Mouse (Mus musculus) heart, postnatal 4 days (tissue): ENCODE data around the gene Parp3. TPM values are rescaled to one million over a fixed set of nuclear protein-coding genes. Genes with fewer than 3 reads are reported as not detected.

ENCODE experiments used
- DNase-seq: peaks from one replicate; pipeline ENCODE4 v3.0.0; 2021
- total RNA-seq, 2 experiments: library from RNA; stranded (reverse); gene quantifications; 2 replicates each; pipeline ENCODE4 v1.2.3; 2021

Gene Parp3
- total RNA-seq, 2 experiments from 2014 or later: 7.5 to 8.3 TPM

DNA sequence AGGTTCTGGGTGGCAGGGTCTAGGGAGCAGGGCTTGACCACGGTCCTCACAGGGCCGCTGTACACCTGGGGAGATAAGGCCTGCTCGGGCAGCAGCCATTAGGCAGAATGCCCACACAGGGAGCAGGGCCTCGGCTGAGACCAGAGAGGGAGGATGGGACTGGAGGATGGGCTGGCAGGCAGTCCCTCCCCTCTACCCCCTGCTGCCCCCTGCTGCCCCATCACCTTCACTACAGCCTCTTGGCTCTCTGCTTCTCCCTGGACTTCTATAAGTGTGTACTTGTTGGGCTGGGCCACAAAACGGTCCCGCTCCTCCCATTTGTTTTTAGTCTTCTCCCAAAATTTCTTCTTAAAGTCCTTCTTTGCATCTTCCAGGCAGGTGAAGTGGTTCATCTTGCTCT lies 2.3 kb downstream of the Parp3 start:
- peak; percentile 86 for DNase-seq

- DNase-seq: no peak
These were observed 3.0 kb downstream of the Parp3 start for GRCm38 (mm10) chr9:106473753-106474105.

GRCm38 (mm10) chr9:106473081-106473752 lies 3.5 kb downstream of the Parp3 start:
- DNase-seq: no peak

GRCm38 (mm10) chr9:106472321-106472720 lies 4.4 kb downstream of the Parp3 start:
- DNase-seq: no peak

- peak; percentile 75 for DNase-seq
These were observed 4.9 kb downstream of the Parp3 start for GRCm38 (mm10) chr9:106471892-106472291.

GRCm38 (mm10) chr9:106470991-106471750 lies 5.6 kb downstream of the Parp3 start:
- DNase-seq: no peak

DNA sequence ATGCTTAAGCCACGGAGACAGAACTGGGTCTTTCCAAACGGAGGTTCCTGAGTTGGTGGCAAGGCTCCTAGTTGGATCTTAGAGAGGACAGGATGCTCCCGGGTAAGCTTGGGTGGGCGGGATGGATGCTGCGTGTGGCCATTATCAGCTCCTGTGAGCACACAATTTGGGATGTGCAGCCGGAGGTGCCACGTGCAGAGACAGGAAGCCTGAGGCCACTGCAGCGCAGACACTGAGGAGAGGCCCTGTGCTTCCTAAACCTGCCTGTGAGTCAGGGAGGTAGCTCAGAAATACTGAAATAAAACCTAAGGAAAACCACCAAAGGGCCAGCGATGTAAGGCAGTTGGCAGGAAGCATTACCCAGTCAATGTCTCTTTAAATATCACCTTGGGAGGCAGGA lies 7.0 kb downstream of the Parp3 start:
- DNase-seq: no peak

DNA sequence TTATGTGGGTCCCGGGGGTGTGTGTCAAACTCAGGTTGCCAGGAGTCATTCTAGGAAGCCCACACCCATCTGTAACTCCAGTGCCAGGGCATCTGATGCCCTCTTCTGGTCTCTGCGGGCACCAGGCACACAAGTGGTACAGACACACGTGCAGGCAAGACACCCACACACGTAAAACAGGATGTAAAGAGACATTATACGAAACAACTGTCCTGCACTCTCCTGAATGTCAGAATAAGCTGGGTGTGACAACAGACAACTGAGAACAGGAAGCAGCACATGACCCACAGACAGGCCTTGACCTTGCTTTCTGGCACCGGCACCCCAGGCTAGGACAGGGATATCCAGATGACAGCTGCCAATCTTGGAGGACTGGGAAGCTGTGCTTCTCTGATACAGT lies 7.4 kb downstream of the Parp3 start:
- DNase-seq: no peak

DNA sequence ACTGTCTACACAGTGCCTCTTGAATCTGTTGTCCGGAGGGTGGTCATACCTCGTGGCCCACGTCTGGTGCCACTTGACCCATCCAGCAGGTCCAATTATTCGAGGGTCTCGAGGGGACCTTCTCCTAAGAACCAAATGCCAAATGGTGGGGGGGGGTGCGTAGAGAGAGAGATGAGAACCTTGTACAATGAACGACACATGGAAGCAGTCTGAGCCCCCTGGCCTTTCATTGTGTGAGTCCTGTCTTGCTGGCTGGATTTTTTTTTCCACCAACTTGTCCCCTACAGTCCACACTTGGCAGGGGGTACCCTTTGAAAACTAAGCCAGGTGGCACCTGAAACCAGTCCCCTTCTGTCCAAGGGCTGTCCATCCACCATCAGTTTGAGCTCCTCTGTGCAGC lies 9.0 kb downstream of the Parp3 start:
- DNase-seq: no peak

DNA sequence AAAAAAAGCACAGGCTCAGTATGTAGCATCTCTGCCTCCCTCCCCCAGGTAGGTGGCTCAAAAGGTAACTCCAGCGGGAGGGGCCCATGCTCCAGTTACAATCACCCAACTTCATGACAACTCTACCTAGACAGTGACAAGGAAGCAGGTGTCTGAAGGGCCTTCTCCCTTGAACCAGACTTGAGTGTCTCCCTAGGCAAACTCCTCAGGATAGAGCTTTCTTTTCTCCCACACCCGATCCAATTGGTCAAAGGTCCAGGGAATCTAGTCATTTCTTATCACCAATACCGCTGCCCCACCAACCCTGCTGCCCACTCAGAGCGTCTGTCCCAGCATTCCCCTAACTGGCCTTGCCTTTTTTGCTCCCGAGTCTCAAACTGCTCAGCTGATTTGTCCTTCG lies 10.0 kb downstream of the Parp3 start:
- DNase-seq: no peak

GRCm38 (mm10) chr9:106465571-106466200 lies 11.1 kb downstream of the Parp3 start, which contains the start of gene Gpr62:
Gpr62 (minus strand) TSS chr9:106465938.
- no peak for DNase-seq

DNA sequence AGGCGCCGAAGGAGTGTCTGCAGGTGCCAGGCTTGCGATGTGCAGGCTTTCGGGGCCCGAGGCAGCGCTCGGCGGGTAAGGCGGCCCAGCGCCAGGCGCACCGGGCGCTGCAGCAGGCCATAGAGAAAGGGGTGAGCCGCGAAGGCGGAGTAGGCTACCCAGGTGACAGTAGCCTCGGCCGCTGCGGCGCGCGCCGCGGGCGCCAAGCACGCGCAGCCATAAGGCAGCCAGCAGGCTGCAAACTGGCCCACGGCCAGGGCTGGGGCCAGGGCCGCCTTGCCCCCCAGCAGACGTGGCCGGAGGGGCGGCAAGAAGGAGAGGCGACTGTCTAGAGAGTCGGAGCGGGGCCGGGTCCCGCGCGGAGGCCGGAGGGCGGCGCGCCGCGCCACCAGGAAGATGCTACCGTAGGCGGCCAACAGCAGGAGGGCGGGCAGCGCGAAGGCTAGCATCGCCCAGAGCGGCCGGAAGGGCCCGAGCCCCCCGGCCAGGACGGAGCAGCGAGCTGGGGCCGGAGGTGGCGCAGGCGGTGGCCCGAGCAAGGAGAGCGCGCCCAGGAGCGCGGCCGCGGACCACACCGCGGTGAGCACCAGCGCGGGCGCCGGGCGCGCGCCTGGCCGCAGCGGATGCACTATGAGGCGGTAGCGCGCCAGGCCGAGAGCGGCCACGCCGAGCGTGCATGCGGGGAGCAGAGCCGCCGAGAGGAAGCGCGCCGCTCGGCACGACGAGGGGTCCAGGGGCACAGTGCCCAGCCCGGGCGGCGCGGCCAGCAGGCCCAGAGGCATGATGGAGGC lies 11.8 kb downstream of the Parp3 start:
- DNase-seq: peak; percentile 68

DNA sequence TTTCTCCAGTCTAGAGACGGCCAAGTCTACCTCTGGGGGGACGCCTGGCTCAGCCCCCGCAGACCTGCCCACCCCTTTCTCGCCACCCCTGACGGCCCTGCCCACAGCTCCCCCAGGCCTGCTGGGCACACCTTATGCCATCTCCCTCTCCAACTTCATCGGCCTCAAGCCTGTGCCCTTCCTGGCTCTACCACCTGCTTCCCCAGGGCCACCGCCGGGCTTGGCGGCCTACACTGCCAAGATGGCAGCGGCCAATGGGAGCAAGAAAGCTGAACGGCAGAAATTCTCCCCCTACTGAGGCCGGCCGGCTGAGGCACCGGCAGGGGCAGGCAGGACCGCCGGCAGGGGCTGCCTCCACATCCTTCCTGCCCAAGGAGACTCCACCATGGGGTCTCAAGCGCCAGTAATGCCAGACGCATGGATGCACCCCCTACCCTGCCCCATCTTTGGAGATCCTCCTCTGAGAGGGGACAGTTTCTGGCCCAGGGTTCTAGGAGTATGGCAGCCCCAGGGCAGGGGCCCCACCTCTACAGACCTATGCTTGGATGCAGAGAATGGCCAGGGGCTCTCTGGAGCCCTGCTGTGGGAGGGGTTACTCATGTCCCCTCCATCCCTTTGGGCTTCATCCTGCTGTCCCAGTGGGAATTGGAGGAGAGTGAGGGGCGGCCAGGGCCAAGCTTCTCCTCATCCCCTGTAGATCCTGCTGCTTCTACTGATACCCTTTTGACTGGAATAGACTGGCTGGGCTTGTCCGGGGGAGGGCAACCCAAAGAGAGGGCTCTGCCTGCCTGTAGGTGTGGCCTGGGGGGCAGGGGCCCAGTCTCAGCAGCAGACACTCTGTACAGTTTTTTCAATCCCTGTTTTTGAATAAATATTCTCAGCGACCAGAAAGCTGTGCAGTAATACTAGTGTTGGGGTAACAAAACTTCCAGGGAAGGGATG lies 13.4 kb downstream of the Parp3 start:
- no peak for DNase-seq

GRCm38 (mm10) chr9:106462430-106462800 lies 14.3 kb downstream of the Parp3 start:
- DNase-seq: no peak

- DNase-seq: no peak
These were observed 14.9 kb downstream of the Parp3 start for GRCm38 (mm10) chr9:106461641-106462429.

DNA sequence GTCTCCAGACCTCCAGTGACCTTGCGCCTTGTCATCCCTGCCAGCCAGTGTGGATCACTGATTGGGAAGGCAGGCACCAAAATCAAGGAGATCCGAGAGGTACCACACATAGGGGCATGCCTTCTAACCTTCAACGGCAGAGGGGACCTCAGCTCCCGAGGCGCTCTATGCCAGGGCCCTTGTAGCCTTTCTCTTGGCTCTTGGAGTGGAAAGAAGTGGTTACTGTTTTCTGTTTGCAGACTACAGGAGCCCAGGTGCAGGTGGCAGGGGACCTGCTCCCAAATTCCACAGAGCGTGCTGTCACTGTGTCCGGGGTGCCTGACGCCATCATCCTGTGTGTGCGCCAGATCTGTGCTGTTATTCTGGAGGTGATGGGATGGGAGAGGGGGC lies 15.7 kb downstream of the Parp3 start:
- no peak for DNase-seq

- no peak for DNase-seq
These were observed 16.2 kb downstream of the Parp3 start for GRCm38 (mm10) chr9:106460401-106461025.

- DNase-seq: no peak
These were observed 16.8 kb downstream of the Parp3 start for GRCm38 (mm10) chr9:106459946-106460345.

GRCm38 (mm10) chr9:106457920-106458319 lies 18.8 kb downstream of the Parp3 start:
- DNase-seq: peak; percentile 44

DNA sequence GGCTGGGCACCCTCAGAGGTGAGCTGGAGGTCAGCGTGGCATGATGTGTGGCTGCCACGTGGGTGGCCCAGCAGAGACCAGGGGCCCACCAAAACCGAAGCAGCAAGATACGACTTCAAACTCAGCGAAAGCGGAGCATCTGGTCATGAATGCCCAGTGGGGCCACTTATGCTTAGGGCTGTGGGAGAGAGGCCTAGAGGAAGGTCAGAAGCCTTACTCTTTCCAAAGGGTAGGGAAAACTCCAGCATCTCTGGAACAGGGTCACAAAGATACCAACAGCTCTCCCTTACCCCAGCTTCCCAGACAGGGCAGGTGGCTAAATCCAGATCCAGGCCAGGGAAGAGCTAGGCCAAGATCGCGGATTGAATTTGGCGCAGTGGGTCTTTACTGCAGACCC lies 19.6 kb downstream of the Parp3 start:
- no peak for DNase-seq
